Mouse (Mus musculus) liver, embryonic 14.5 days (tissue): ENCODE results near the gene Ptch1. TPM values are rescaled to one million over a fixed set of nuclear protein-coding genes. Genes with fewer than 3 reads are reported as not detected.
A peak's percentile ranks its signal among the peaks of the same experiment; 100 is the strongest.

ENCODE experiments used
- ATAC-seq: fragments of 200-750 bp; cut with Nextera tagmentation; 2 replicates; pipeline ENCODE4 v1.8.0; 2017; ENCODE audit warnings: moderate number of reproducible peaks, mild to moderate bottlenecking, moderate library complexity; ENCODE audit not compliant: insufficient read depth
- DNase-seq, 3 experiments: peaks; one replicate each; pipeline ENCODE4 v3.0.0-alpha.2; 2012 to 2013; ENCODE audit warnings: low read depth in 3 of 3, low spot score in 3 of 3
- H3K27ac ChIP-seq: fragments of 300-500 bp; sonication (generic); 2 replicates; pipeline ENCODE4 v1.5.1; 2014; ENCODE audit warnings: moderate library complexity, mild to moderate bottlenecking, control low read depth, inconsistent platforms
- H3K27me3 ChIP-seq: fragments of 300-500 bp; sonication (generic); 2 replicates; pipeline ENCODE4 v1.6.1; 2014; ENCODE audit warnings: mild to moderate bottlenecking, low read length, moderate library complexity; ENCODE audit not compliant: control insufficient read depth, insufficient read depth
- H3K36me3 ChIP-seq: fragments of 300-500 bp; sonication (generic); replicated peaks from 2 replicates; pipeline ENCODE4 v1.6.1; 2014; ENCODE audit warnings: low read depth; ENCODE audit not compliant: control insufficient read depth, insufficient read depth
- H3K4me1 ChIP-seq, 2 experiments: fragments of 200-500 bp in 1 of 2; fragments of 300-500 bp in 1 of 2; sonication (generic) in 1 of 2; replicated peaks; 2 replicates each; pipeline ENCODE4 v1.6.1; 2012 to 2014; ENCODE audit warnings: antibody characterized with exemption in 1 of 2, inconsistent platforms in 1 of 2, low read length in 1 of 2; ENCODE audit not compliant: control insufficient read depth in 2 of 2, insufficient read depth in 2 of 2
- H3K4me2 ChIP-seq: fragments of 300-500 bp; sonication (generic); 2 replicates; pipeline ENCODE4 v1.6.1; 2014; ENCODE audit warnings: low read depth, mild to moderate bottlenecking, control low read depth, moderate library complexity
- H3K4me3 ChIP-seq, 2 experiments: fragments of 200-500 bp in 1 of 2; fragments of 300-500 bp in 1 of 2; sonication (generic) in 1 of 2; 2 replicates each; pipeline ENCODE4 v1.5.1; 2012 to 2014; ENCODE audit warnings: low read depth in 2 of 2, low read length in 2 of 2, mild to moderate bottlenecking in 2 of 2, control low read depth in 1 of 2, inconsistent platforms in 1 of 2, moderate library complexity in 1 of 2; ENCODE audit not compliant: insufficient read depth in 1 of 2
- H3K9ac ChIP-seq: fragments of 300-500 bp; sonication (generic); replicated peaks from 2 replicates; pipeline ENCODE4 v1.6.1; 2014; ENCODE audit warnings: mild to moderate bottlenecking, control low read depth, moderate library complexity
- H3K9me3 ChIP-seq: fragments of 300-500 bp; sonication (generic); 2 replicates; pipeline ENCODE4 v1.6.1; 2016; ENCODE audit warnings: low read length, mixed read lengths; ENCODE audit not compliant: control insufficient read depth
- CTCF ChIP-seq: IDR thresholded peaks from 2 replicates; pipeline ENCODE4 v1.5.1; 2016; ENCODE audit warnings: antibody characterized with exemption, low read depth, control low read depth
- EP300 ChIP-seq: IDR thresholded peaks from 2 replicates; pipeline ENCODE4 v1.6.1; 2016; ENCODE audit warnings: antibody characterized with exemption, low read depth
- WGBS: fragments of 180-500 bp; shearing (Covaris S2); extraction: QIAGEN DNeasy Blood & Tissue Kit; methylation state at CpG from one replicate; pipeline ENCODE4 v1.1.7; 2014; ENCODE audit not compliant: insufficient replicate concordance; 5-methylcytosine and 5-hydroxymethylcytosine counted together
- polyA plus RNA-seq, 2 experiments: library from polyadenylated mRNA; depleted of rRNA in 1 of 2; stranded (reverse) in 1 of 2; unstranded in 1 of 2; fragments of >200 nt; fragmentation: Nextera tagmentation in 1 of 2; extraction: Ambion mirVana in 1 of 2; gene quantifications; 2 replicates each; pipeline versions ENCODE4 v1.2.1 to v1.2.3; 2012 to 2014

The Ptch1 gene
- polyA plus RNA-seq, 2 experiments, result 4.2 to 4.3 TPM

DNA sequence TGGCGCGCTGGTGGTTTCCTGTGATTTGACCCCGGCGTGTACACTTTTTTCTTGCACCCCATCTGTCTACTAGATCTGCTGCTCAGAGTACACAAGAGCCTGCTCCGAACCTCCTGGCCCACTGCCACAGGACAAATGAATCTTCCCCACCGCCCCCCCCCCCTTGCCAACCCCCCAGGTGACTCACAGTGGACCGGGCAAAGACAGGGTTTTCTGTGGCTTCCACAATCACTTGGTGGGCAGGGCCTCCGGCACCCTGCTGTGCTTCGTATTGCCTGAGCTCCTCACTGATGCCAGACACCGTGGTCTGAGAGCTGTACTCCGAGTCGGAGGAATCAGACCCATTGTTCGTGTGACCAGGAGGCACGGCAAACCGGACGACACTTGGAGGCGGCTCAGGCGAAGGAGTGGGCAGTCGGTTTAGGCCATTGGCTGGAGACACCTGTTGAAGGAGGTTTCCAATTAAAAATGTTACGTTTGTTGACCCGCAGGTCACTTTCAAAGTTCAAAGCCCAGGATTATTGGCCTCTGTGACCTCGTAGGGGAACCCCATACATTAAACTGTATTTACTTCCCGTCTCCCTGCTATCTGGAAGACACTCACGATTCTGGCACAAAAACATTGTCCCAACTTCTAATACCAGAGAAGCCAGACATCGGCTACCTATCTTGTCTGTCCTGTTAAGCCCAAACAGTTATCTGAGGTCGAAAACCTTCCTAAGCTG lies 59.9 kb downstream of the Ptch1 start:
- ATAC-seq, result no peak
- 81% methylated on average over 26 of the region's 26 CpGs for WGBS
- TF ChIP-seq EP300 (no peak), CTCF (no peak)

DNA sequence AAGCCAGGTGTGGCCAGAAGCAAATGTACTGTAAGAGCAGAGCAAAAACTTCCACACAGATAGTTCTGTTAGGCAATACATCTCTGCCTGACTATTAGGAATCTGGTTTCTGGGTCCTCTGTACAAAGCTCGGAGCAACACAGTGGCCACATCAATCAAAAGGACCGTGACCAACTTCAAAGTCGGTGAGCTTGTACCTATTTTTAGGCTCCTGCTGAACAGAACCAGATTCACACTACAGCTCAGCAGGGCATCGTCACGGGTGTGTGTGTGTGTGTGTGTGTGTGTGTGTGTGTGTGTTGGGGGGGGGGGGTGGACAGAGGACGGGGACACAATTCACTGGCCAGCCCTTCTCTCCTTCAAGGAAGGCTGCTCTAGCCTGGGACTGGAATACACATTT lies 61.0 kb downstream of the Ptch1 start:
- Histone ChIP-seq H3K27me3 (no peaks in the 10 kb centered on the region), H3K4me3 (no peak overlapping the region), H3K27ac (no peak overlapping the region), H3K4me2 (no peak overlapping the region), H3K36me3 (peaks cover 46% of the 10 kb centered on the region), H3K4me1 (no peaks in the 10 kb centered on the region), H3K9me3 (no peaks in the 10 kb centered on the region), H3K9ac (no peak overlapping the region)
- DNase-seq (no peak), ATAC-seq (no peak)
- TF ChIP-seq CTCF (no peak), EP300 (no peak)
- WGBS, result 82% methylated on average over 5 of the region's 6 CpGs

More for the DNA sequence above, 59.9 kb downstream of the Ptch1 start:
- Histone ChIP-seq H3K9me3 (no peaks in the 10 kb centered on the region), H3K36me3 (peaks cover 52% of the 10 kb centered on the region), H3K27ac (no peak overlapping the region), H3K4me3 (no peak overlapping the region), H3K4me1 (no peaks in the 10 kb centered on the region), H3K4me2 (no peak overlapping the region), H3K9ac (no peak overlapping the region), H3K27me3 (no peaks in the 10 kb centered on the region)
- DNase-seq, result no peak

DNA sequence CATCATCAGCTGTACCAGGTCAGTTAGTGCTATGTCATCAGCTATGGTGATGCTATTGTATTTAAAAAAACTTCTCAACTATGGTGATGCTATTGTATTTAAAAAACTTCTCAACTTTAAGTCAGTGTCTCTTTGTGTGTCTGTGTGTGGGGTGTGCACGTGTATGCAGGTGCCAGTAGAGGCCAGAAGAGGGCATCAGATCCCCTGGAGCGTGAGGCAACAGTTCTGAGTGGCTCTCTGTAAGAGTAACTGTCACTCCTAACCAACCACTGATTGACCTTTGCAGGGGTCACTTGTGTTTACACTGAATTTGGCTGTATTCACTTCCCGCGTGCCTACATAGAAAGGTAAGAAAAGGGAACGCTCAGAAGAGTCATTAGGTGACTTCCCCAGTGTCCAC lies 65.6 kb downstream of the Ptch1 start:
- Histone ChIP-seq H3K9ac (no peak overlapping the region), H3K36me3 (peaks cover 20% of the 10 kb centered on the region), H3K27me3 (no peaks in the 10 kb centered on the region), H3K4me2 (no peak overlapping the region), H3K9me3 (no peaks in the 10 kb centered on the region), H3K27ac (no peak overlapping the region), H3K4me1 (no peaks in the 10 kb centered on the region), H3K4me3 (no peak overlapping the region)
- 73% methylated on average over 5 of the region's 5 CpGs for WGBS
- DNase-seq (no peak), ATAC-seq (no peak)
- TF ChIP-seq EP300 (no peak), CTCF (peak; percentile 34; the same call in 1 of the 2 replicates)

DNA sequence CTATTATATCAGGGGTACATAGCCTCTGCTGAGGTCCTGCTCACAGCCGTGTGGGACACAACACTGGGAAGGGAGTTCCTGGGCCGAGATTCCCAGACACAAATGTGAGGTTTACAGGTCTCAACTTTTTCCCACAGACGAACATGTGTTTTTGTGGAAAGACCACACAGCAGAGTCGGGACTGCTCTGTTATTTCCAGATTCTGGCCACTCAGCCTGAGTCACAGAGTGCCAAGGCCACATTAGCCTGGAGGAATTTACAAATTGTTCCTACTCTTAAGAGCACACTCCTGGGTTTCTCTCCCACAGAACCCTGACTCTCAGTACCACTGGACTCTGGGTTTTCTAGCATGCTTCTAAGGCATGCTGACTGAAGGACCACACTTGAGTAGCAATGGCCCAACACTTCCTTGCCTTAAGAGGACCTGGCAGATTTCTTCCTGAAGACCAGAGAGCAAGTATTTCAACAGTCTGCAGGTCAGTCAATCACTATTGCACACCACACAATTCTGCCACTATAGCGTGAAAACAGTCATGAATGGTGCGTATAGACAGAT lies 66.3 kb downstream of the Ptch1 start:
- no peak overlapping the region for H3K9ac ChIP-seq
- H3K9me3 ChIP-seq, result no peaks in the 10 kb centered on the region
- WGBS, result 66% methylated on average over 6 of the region's 6 CpGs
- no peaks in the 10 kb centered on the region for H3K27me3 ChIP-seq
- ATAC-seq, result no peak
- H3K4me3 ChIP-seq, result no peak overlapping the region
- TF ChIP-seq CTCF (no peak), EP300 (no peak)
- no peak overlapping the region for H3K4me2 ChIP-seq
- no peak for DNase-seq
- no peaks in the 10 kb centered on the region for H3K4me1 ChIP-seq
- H3K36me3 ChIP-seq, result peaks cover 16% of the 10 kb centered on the region
- H3K27ac ChIP-seq, result no peak overlapping the region

DNA sequence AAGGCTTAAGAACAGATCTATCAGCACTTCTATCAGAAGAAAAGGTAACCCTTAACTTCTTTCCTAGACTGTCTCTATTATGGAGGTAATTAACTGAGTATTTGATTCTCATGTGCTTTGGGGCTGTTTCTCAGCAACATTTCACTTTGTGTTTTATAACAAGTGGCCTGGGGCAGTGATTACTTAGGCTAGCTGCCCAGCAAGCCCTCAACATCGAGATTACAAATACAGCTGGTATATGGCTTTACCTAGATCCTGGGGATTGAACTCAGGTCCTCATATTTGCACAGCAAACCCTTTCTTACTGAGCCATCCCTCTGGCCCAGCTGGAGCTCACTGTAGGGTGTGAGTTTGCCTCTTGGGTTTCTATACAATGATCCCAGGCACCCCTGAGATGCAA lies 67.0 kb downstream of the Ptch1 start:
- 57% methylated on average over 1 of the region's 1 CpGs for WGBS
- ATAC-seq (no peak), DNase-seq (no peak)
- Histone ChIP-seq H3K27me3 (no peaks in the 10 kb centered on the region), H3K36me3 (peaks cover 10% of the 10 kb centered on the region), H3K9me3 (no peaks in the 10 kb centered on the region), H3K9ac (no peak overlapping the region), H3K4me1 (no peaks in the 10 kb centered on the region), H3K27ac (no peak overlapping the region), H3K4me2 (no peak overlapping the region), H3K4me3 (no peak overlapping the region)
- TF ChIP-seq EP300, result no peak
- TF ChIP-seq CTCF, result no peak
